Mouse (Mus musculus) limb, embryonic 11.5 days (tissue): ENCODE data around the gene Fbp1. TPM values are rescaled to one million over a fixed set of nuclear protein-coding genes. Genes with fewer than 3 reads are reported as not detected.
"Not testable (repeated sequence)": the region's sequence is repeated elsewhere in the genome, so short reads cannot be mapped to it uniquely, and the experiment has no call there.

Experiments
- ATAC-seq: fragments of 200-750 bp; cut with Nextera tagmentation; 2 replicates; pipeline ENCODE4 v1.8.0; 2017; ENCODE audit warnings: low read depth; ENCODE audit not compliant: insufficient number of reproducible peaks, low FRiP score, low TSS enrichment
- DNase-seq: peaks from one replicate; pipeline ENCODE4 v3.0.0-alpha.2; 2015; ENCODE audit warnings: low spot score
- H3K27ac ChIP-seq: fragments of 300-500 bp; sonication (generic); replicated peaks from 2 replicates; pipeline ENCODE4 v1.5.1; 2014; ENCODE audit warnings: low read depth, mild to moderate bottlenecking, low read length
- H3K27me3 ChIP-seq: fragments of 300-500 bp; sonication (generic); 2 replicates; pipeline ENCODE4 v1.6.1; 2014; ENCODE audit warnings: mild to moderate bottlenecking, low read length, mixed read lengths; ENCODE audit not compliant: control insufficient read depth, insufficient read depth
- H3K36me3 ChIP-seq: fragments of 300-500 bp; sonication (generic); 2 replicates; pipeline ENCODE4 v1.6.1; 2014; ENCODE audit warnings: mild to moderate bottlenecking, low read length, moderate library complexity, mixed read lengths; ENCODE audit not compliant: control insufficient read depth, insufficient read depth
- H3K4me1 ChIP-seq: fragments of 300-500 bp; sonication (generic); 2 replicates; pipeline ENCODE4 v1.6.1; 2014; ENCODE audit warnings: low read length, mixed read lengths; ENCODE audit not compliant: control insufficient read depth, insufficient read depth
- H3K4me2 ChIP-seq: fragments of 300-500 bp; sonication (generic); 2 replicates; pipeline ENCODE4 v1.6.1; 2014; ENCODE audit warnings: low read depth, mild to moderate bottlenecking, moderate library complexity; ENCODE audit not compliant: severe bottlenecking
- H3K4me3 ChIP-seq: fragments of 300-500 bp; sonication (generic); 2 replicates; pipeline ENCODE4 v1.5.1; 2014; ENCODE audit warnings: low read depth, low read length
- H3K9ac ChIP-seq: fragments of 300-500 bp; sonication (generic); 2 replicates; pipeline ENCODE4 v1.6.1; 2014; ENCODE audit warnings: mild to moderate bottlenecking, low read length
- H3K9me3 ChIP-seq: fragments of 300-500 bp; sonication (generic); 2 replicates; pipeline ENCODE4 v1.6.1; 2016; ENCODE audit warnings: low read length; ENCODE audit not compliant: control insufficient read depth
- WGBS: fragments of 180-500 bp; shearing (Covaris S2); extraction: QIAGEN DNeasy Blood & Tissue Kit; methylation state at CpG from one replicate; pipeline ENCODE4 v1.1.7; 2014; 5-methylcytosine and 5-hydroxymethylcytosine counted together
- polyA plus RNA-seq: library from polyadenylated mRNA; unstranded; fragments of >200 nt; fragmentation: Nextera tagmentation; extraction: Ambion mirVana; gene quantifications from 2 replicates; pipeline ENCODE4 v1.2.1, GENCODE M21; 2014

Gene Fbp1
- polyA plus RNA-seq: 0.13 TPM in 1 of 2 replicates, not detected in the other

DNA sequence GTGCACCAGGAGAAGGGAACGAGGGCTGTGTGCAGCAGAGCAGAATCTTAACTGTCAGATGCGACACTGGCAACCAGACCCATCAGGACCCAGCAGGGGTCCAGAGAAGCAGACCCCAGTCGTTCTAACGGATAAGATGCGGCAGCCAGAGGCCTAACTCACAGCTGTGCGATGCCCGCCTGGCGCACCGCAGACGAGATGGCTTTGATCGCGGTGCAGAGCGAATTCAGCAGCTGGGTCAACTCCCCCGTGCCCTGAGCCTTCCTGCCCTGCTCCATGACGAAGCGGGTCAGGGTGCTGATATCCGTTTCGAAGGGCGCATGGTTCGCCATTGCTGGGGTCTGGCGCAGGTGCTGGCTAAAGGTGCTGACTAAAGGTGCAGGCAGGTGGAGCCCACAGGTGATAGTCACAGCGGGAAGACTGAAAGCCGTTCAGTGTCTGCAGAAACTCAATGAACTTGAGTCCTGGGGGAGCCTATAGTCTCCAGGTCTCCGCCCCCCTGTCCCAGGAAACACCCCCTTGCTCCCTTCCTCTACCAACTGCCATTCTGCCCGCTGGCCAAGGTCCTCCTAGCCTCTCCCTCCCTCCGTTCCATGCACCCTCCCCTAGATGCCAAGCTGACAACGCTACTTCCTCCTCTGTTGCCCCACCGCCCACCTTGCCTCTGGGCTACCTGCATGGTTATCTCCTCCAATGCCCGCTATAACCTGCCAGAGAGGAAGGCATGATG, at the start of gene Fbp1:
Gene Fbp1, minus strand, starts transcription at position 571 of the 730 bp plus-strand sequence.
- peak within 1 kb of the TSS; percentile 6; the same call in 1 of the 2 replicates for H3K4me3 ChIP-seq
- DNase-seq (no peak), ATAC-seq (no peak)
- 3% methylated on average over 29 of the region's 29 CpGs for WGBS
- H3K27me3 ChIP-seq: peaks cover 27% of the 10 kb centered on the region
- no peak within 1 kb of the TSS for H3K27ac ChIP-seq
- H3K4me2 ChIP-seq: peak within 1 kb of the TSS; percentile 37
- H3K9ac ChIP-seq: no peak within 1 kb of the TSS
- peaks cover 4% of the 10 kb centered on the region; the same call in 1 of the 2 replicates for H3K4me1 ChIP-seq
- H3K9me3 ChIP-seq: no peaks in the 10 kb centered on the region
- H3K36me3 ChIP-seq: no peaks in the 10 kb centered on the region

DNA sequence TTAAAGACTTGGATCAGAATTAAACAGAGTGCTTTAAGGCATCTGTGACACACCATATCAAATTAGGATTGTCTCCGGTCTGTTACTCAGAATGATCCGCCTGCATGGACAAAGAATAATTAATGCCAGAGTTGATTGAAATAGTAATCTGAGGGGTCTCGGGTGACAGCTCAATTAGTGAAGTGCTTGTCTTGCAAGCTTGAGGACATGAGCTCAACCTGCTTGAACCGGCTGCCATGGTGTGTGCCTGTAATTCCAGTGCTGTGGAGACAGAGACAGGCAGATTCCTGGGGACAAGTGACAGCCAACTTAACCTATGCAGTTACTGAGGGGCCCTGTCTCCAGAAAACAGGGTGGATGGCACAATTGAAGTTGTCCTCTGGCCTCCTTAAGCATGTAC, 44.4 kb upstream of the Fbp1 start:
- 74% methylated on average over 4 of the region's 4 CpGs for WGBS

DNA sequence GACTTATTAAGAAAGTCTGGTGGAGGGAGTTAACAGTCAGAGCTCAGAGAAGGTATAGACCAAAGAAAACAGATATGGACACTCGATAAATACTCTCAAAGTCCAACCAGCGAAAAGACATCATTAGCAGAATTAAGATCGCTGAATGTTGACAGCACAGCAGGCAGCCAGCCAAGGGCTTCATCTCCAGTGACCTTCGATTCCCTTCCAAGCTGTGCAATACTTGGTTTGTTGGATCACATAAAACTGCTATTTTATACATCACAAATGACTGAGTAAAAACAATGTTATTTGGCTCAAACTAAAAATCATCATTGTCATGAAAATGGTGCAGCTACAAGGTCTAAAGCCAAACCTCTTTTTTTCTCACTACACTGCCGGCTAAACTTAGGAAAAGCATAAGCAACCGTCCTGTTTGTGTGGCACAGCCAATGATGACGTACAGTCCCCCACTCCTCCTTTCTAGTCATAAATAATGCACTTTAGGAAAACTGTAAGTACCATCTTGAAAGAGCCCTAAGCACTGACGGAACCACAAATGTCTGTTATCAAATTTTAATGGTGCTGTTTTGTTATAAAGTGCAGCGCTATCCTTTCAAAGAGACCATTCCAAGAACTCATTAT, 41.8 kb upstream of the Fbp1 start:
- Histone ChIP-seq H3K9me3 (no peaks in the 10 kb centered on the region), H3K27me3 (no peaks in the 10 kb centered on the region), H3K4me1 (no peaks in the 10 kb centered on the region), H3K36me3 (no peaks in the 10 kb centered on the region), H3K4me2 (no peak overlapping the region), H3K27ac (no peak overlapping the region), H3K4me3 (no peak overlapping the region), H3K9ac (no peak overlapping the region)
- no peak for ATAC-seq
- DNase-seq: no peak
- WGBS: 84% methylated on average over 9 of the region's 9 CpGs

More for the DNA sequence above, 44.4 kb upstream of the Fbp1 start:
- DNase-seq: no peak
- no peaks in the 10 kb centered on the region for H3K27me3 ChIP-seq
- no peaks in the 10 kb centered on the region for H3K9me3 ChIP-seq
- no peak overlapping the region for H3K4me2 ChIP-seq
- H3K4me3 ChIP-seq: no peak overlapping the region
- no peak overlapping the region for H3K27ac ChIP-seq
- ATAC-seq: no peak
- no peaks in the 10 kb centered on the region for H3K36me3 ChIP-seq
- no peak overlapping the region for H3K9ac ChIP-seq
- H3K4me1 ChIP-seq: no peaks in the 10 kb centered on the region

DNA sequence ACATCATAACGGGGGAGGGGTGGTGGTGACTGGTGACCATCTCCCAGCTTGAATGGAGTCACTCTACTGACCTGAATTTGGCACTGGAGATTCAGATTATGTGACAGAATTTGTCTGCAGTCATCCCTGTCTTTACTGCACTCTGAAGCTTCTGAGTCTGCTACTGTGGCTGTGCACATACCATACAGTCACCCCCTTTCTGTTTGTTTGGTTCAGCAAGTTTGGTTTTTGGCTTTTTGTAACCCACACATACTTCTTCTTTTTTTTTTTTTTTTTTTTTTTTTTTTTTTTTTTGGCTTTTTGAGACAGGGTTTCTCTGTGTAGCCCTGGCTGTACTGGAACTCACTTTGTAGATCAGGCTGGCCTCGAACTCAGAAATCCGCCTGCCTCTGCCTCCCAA, 41.1 kb upstream of the Fbp1 start:
- H3K36me3 ChIP-seq, H3K27ac ChIP-seq, H3K9ac ChIP-seq, H3K27me3 ChIP-seq, DNase-seq, H3K9me3 ChIP-seq, H3K4me1 ChIP-seq, ATAC-seq, H3K4me3 ChIP-seq, H3K4me2 ChIP-seq: not testable (repeated sequence)
- WGBS: 97% methylated on average over 3 of the region's 3 CpGs

DNA sequence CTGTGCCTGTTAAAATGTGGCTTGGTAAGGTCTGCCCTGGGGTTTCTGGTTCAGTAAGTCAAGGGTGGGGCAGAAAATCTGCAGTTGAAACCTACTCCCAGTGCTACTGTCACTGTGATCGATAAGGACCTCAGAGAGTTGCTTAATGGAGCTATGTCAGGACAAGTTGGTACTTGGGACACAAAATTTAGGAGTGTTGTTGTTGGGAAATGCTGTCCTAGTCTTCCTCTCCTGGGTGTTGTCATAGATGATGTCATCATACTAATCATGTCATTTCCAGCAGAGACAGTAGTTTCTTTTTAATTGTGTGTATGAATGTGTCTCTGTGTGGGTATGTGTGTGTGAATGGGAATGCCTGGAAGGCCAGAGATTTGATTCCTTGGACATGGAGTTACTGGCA, 39.4 kb upstream of the Fbp1 start:
- DNase-seq (no peak), ATAC-seq (no peak)
- Histone ChIP-seq H3K36me3 (no peaks in the 10 kb centered on the region), H3K9ac (no peak overlapping the region), H3K27ac (no peak overlapping the region), H3K27me3 (no peaks in the 10 kb centered on the region), H3K9me3 (no peaks in the 10 kb centered on the region), H3K4me2 (no peak overlapping the region), H3K4me3 (no peak overlapping the region), H3K4me1 (0 out of 2 replicates have a peak, but pooled peaks cover 2% of the 10 kb centered on the region)
- 89% methylated on average over 1 of the region's 1 CpGs for WGBS

DNA sequence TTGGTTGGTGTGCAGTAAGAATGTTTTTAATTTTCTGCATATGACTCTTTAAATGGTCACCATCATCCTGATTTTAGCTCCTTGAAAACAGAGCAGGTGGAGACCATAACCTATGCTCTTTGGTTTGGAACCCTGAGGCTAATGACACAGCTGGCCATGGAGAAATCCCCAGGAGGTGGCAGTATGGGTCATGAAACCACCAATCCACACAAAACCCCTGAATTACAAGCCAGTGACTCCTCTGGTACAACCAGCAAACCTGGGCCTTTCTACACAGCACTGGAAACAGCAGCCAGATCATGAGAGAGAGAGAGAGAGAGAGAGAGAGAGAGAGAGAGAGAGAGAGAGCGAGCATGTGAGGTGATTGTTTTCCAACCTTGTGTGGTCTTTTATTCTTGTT, 38.4 kb upstream of the Fbp1 start:
- Histone ChIP-seq H3K9ac (no peak overlapping the region), H3K4me3 (no peak overlapping the region), H3K27me3 (no peaks in the 10 kb centered on the region), H3K36me3 (no peaks in the 10 kb centered on the region), H3K9me3 (no peaks in the 10 kb centered on the region), H3K4me1 (0 out of 2 replicates have a peak, but pooled peaks cover 2% of the 10 kb centered on the region), H3K27ac (no peak overlapping the region), H3K4me2 (no peak overlapping the region)
- WGBS: 63% methylated on average over 1 of the region's 1 CpGs
- DNase-seq (peak; percentile 75), ATAC-seq (peak; percentile 71; the same call in 1 of the 2 replicates)

DNA sequence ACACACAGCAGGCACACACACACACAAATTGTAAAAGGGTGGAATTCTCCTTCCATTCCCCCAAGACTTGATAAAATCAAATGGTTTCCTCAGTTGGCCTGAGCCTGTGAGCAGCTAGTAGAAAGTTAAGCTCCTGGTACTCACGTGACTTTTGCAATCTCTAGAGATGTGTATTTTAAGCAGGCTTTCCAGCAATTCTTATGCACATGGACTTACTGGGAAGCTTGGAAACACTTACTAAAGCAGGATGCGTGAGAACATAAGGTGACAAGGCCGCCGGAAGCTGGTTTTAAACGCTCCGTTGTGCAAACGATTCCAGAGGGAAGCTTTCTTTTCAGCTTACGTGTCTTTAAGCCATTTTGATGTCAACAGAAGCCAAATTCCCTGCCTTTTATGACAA, 35.1 kb upstream of the Fbp1 start:
- no peak for ATAC-seq
- 83% methylated on average over 8 of the region's 8 CpGs for WGBS

DNA sequence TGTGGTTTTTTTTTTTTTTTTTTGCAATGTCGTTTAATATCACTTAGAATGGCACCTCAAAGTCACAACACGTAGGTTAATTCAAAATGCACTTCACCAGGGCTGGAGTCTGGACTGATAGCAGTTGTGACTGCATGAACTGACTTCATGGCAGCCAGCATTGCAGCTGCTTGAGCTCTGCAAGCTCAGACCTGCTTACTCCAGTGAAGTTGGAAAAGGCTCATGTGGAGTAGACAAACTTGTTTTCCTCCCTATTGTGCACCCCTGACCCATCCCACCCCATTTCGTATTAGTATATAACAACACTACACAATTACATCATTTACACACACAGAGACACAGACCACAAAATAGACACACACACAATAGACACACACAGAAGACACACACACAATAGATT, 34.6 kb upstream of the Fbp1 start:
- no peak for DNase-seq
- H3K9ac ChIP-seq: no peak overlapping the region
- H3K36me3 ChIP-seq: no peaks in the 10 kb centered on the region
- no peak overlapping the region for H3K4me3 ChIP-seq
- ATAC-seq: no peak
- no peak overlapping the region for H3K4me2 ChIP-seq
- WGBS: 81% methylated on average over 3 of the region's 3 CpGs
- no peak overlapping the region for H3K27ac ChIP-seq
- 0 out of 2 replicates have a peak, but pooled peaks cover 2% of the 10 kb centered on the region for H3K4me1 ChIP-seq
- no peaks in the 10 kb centered on the region for H3K9me3 ChIP-seq
- no peaks in the 10 kb centered on the region for H3K27me3 ChIP-seq

More for the DNA sequence above, 35.1 kb upstream of the Fbp1 start:
- H3K9ac ChIP-seq: no peak overlapping the region
- DNase-seq: no peak
- H3K4me1 ChIP-seq: 0 out of 2 replicates have a peak, but pooled peaks cover 2% of the 10 kb centered on the region
- no peak overlapping the region for H3K4me2 ChIP-seq
- H3K4me3 ChIP-seq: no peak overlapping the region
- no peak overlapping the region for H3K27ac ChIP-seq
- no peaks in the 10 kb centered on the region for H3K36me3 ChIP-seq
- H3K9me3 ChIP-seq: no peaks in the 10 kb centered on the region
- H3K27me3 ChIP-seq: no peaks in the 10 kb centered on the region
